Comparison of ENCODE assay signal across 8 mouse cellular contexts in the genomic region with DNA sequence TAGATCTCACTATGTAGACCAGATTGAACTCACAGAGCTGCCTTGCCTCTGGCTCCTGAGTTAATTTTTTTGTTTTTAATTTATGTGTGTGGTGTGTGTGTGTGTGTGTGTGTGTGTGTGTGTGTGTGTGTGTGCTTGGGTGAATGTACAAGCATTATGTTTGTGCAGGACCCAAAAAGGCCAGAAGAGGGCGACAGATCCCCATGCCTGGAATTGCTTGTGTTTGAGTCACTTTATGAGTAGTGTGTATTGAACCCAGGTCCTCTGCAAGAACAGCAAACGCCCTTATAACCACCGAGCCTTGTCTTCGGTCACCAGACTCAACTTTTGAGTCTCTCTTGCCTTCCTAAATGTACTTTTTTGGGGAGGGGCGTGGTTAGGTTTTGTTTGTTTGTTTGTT. TPM values are rescaled to one million over a fixed set of nuclear protein-coding genes. Genes with fewer than 3 reads are reported as not detected.
DNase-seq lines count a peak whose midpoint lies in the region; ATAC-seq lines count a peak whose summit lies in the region.

No protein-coding gene starts in this region.

- DNase-seq in gastrocnemius, postnatal 10 days = peak; percentile 53
- DNase-seq in gastrocnemius, postnatal 25 days = no peak
- DNase-seq in spleen, adult 12 weeks (ENCODE audit: low spot score) = peak; percentile 44
- no peak for DNase-seq in spleen, postnatal 36 days (ENCODE audit: low spot score in 2 of 2)
- peak; percentile 72 to 76 for DNase-seq in adrenal gland, postnatal 36 days
- peak; percentile 20 for DNase-seq in hindlimb bud, embryonic 11.5 days (ENCODE audit: extremely low spot score, low read depth, low spot score)

- peak; percentile 55 for ATAC-seq in megakaryocyte progenitor cell, adult 5-6 weeks (replicated peaks; ENCODE audit: poor library complexity)
- ATAC-seq in megakaryocyte-erythroid progenitor cell, adult 5-6 weeks (replicated peaks; ENCODE audit: low FRiP score, low TSS enrichment, poor library complexity, severe bottlenecking) = no peak

RNA-seq across cellular contexts. Expression of a gene that starts 23.4 kb away (rescaled TPM):
- total RNA-seq in gastrocnemius, postnatal 10 days (2021) = 10 to 100 TPM; 17.6 to 18.2 TPM
- total RNA-seq in gastrocnemius, postnatal 25 days (2021) = 10 to 100 TPM; 14.6 to 16.2 TPM
- total RNA-seq in adrenal gland, postnatal 36 days (2021) = 10 to 100 TPM; 40.4 to 44.2 TPM
- total RNA-seq in megakaryocyte progenitor cell, adult 5-6 weeks (2015) = 13.8 and 16.2 TPM in 2 replicates
- total RNA-seq in megakaryocyte progenitor cell, adult 5-6 weeks (2017) = 29.7 and 37.5 TPM in 2 replicates
- 43.2 and 61.5 TPM in 2 replicates for total RNA-seq in megakaryocyte-erythroid progenitor cell, adult 5-6 weeks (2014; fragmentation: Nextera tagmentation)
- 71.7 and 80.0 TPM in 2 replicates for total RNA-seq in megakaryocyte-erythroid progenitor cell, adult 5-6 weeks (2017)

RNA-seq across cellular contexts. Expression of a gene that starts 23.4 kb away (rescaled TPM):
- 10 to 100 TPM; 42.1 to 48.8 TPM for total RNA-seq in gastrocnemius, postnatal 10 days (2021)
- 10 to 100 TPM; 35.2 to 39.1 TPM for total RNA-seq in gastrocnemius, postnatal 25 days (2021)
- 10 to 100 TPM; 43.6 to 55.3 TPM for total RNA-seq in adrenal gland, postnatal 36 days (2021)
- 45.9 and 53.7 TPM in 2 replicates for total RNA-seq in megakaryocyte progenitor cell, adult 5-6 weeks (2015)
- 26.1 and 40.1 TPM in 2 replicates for total RNA-seq in megakaryocyte progenitor cell, adult 5-6 weeks (2017)
- total RNA-seq in megakaryocyte-erythroid progenitor cell, adult 5-6 weeks (2014; fragmentation: Nextera tagmentation) = 62.9 and 86.1 TPM in 2 replicates
- total RNA-seq in megakaryocyte-erythroid progenitor cell, adult 5-6 weeks (2017) = 56.2 and 57.5 TPM in 2 replicates

RNA-seq across cellular contexts. Expression of a gene that starts 26.0 kb away (rescaled TPM):
- total RNA-seq in gastrocnemius, postnatal 10 days (2021) = 10 to 100 TPM; 20.4 to 25.7 TPM
- 10 to 100 TPM; 25.9 to 27.4 TPM for total RNA-seq in gastrocnemius, postnatal 25 days (2021)
- total RNA-seq in adrenal gland, postnatal 36 days (2021) = 10 to 100 TPM; 74.5 to 83.7 TPM
- total RNA-seq in megakaryocyte progenitor cell, adult 5-6 weeks (2015) = 13.8 and 14.0 TPM in 2 replicates
- 13.5 and 15.4 TPM in 2 replicates for total RNA-seq in megakaryocyte progenitor cell, adult 5-6 weeks (2017)
- 25.7 and 28.3 TPM in 2 replicates for total RNA-seq in megakaryocyte-erythroid progenitor cell, adult 5-6 weeks (2014; fragmentation: Nextera tagmentation)
- total RNA-seq in megakaryocyte-erythroid progenitor cell, adult 5-6 weeks (2017) = 18.2 and 19.2 TPM in 2 replicates

RNA-seq across cellular contexts. Expression of a gene that starts 49.7 kb away (rescaled TPM):
- total RNA-seq in gastrocnemius, postnatal 10 days (2021) = 1 to 10 TPM; 4.9 to 6.0 TPM
- total RNA-seq in gastrocnemius, postnatal 25 days (2021) = 1 to 10 TPM; 4.3 to 4.8 TPM
- 10 to 100 TPM; 11.8 to 13.2 TPM for total RNA-seq in adrenal gland, postnatal 36 days (2021)
- 13.7 and 15.3 TPM in 2 replicates for total RNA-seq in megakaryocyte progenitor cell, adult 5-6 weeks (2015)
- 15.2 and 15.7 TPM in 2 replicates for total RNA-seq in megakaryocyte progenitor cell, adult 5-6 weeks (2017)
- 27.4 and 28.9 TPM in 2 replicates for total RNA-seq in megakaryocyte-erythroid progenitor cell, adult 5-6 weeks (2014; fragmentation: Nextera tagmentation)
- 24.3 and 27.6 TPM in 2 replicates for total RNA-seq in megakaryocyte-erythroid progenitor cell, adult 5-6 weeks (2017)

Comparison
In these comparisons a context has a peak if more than half of its experiments do, and no peak if none do; other contexts are left out.
1. DNase-seq: peak in gastrocnemius, postnatal 10 days (single experiment), spleen, adult 12 weeks (single experiment), adrenal gland, postnatal 36 days (2 of 2) and hindlimb bud, embryonic 11.5 days (single experiment); none in gastrocnemius, postnatal 25 days (single experiment) and spleen, postnatal 36 days (0 of 2).